Mouse (Mus musculus) lung, adult 2 months (tissue): ENCODE data around the gene Pdk2. TPM values are rescaled to one million over a fixed set of nuclear protein-coding genes. Genes with fewer than 3 reads are reported as not detected.

Experiments
- DNase-seq: peaks from one replicate; pipeline ENCODE4 v3.0.0; 2022
- H3K4me1 ChIP-seq: fragments of 200-500 bp; 2 replicates; pipeline ENCODE4 v1.6.1; 2011; ENCODE audit warnings: low read length; ENCODE audit not compliant: control insufficient read depth, insufficient read depth
- H3K4me3 ChIP-seq: fragments of 200-500 bp; replicated peaks from 2 replicates; pipeline ENCODE3; 2011; ENCODE audit warnings: low read depth, mild to moderate bottlenecking, control low read depth, low read length; ENCODE audit errors: extremely low read depth
- CTCF ChIP-seq: fragments of 200-500 bp; IDR thresholded peaks from 2 replicates; pipeline ENCODE4 v1.5.1; 2011; ENCODE audit warnings: mild to moderate bottlenecking, low read length, control low read depth; ENCODE audit not compliant: insufficient read depth
- POLR2A ChIP-seq: fragments of 200-500 bp; IDR thresholded peaks from 2 replicates; pipeline ENCODE4 v1.6.1; 2011; ENCODE audit warnings: low read depth, mild to moderate bottlenecking, control low read depth, low read length, borderline replicate concordance; ENCODE audit errors: extremely low read depth
- WGBS: fragments of 180-500 bp; shearing (Covaris S2); methylation state at CpG from one replicate; pipeline ENCODE4 v1.1.7; 2018; 5-methylcytosine and 5-hydroxymethylcytosine counted together
- polyA plus RNA-seq: library from polyadenylated mRNA; depleted of rRNA; stranded (reverse); fragments of >200 nt; gene quantifications from 2 replicates; pipeline ENCODE4 v1.2.3, GENCODE M21; 2012

The Pdk2 gene
- polyA plus RNA-seq, 1 experiment = 67.3 TPM

DNA sequence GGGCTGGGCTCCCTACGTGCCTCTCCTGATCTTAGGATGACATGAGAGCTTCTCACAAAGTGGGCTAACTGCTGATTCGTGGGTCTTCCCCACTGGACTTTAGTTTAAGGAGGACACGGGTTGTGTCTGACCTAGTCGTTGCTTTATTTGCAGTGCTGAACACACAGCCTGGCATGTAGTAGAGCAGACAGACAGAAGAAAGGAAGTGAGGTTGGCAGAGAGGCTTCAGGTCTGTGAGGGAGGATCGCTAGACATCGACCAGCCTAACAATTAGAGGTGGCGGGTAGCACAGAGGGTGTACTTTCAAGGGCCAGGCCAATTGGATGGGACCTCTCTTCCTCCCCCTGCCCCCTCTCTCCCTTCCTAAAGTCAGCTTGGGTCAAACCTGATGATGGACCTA is 2.5 kb upstream of the Pdk2 start:
- no peak for DNase-seq
- TF ChIP-seq POLR2A (no peak), CTCF (no peak)
- no peak overlapping the region for H3K4me3 ChIP-seq
- 58% methylated on average over 7 of the region's 7 CpGs for WGBS
- H3K4me1 ChIP-seq = no peaks in the 10 kb centered on the region

DNA sequence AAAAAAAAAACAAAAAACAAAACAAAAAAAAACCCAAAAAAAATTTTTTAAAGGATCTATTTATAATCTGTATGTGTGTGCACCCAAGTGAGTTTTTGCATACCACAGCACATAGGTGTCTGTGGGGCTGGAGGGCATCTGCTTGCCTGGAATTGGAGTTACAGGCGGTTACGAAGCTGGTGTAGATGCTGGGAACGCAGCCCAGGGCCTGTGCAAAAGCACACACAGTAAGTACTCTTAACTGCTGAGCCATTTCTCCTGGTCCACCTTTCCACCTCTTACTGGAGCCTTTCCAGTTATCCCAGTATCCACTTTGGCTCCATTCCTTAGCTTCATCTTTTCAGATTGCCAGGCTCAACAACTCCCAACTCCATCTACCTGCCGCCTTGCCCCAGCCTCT is 1.9 kb upstream of the Pdk2 start:
- no peak for DNase-seq
- Histone ChIP-seq H3K4me1 (no peaks in the 10 kb centered on the region), H3K4me3 (no peak overlapping the region)
- TF ChIP-seq POLR2A (no peak), CTCF (no peak)
- 74% methylated on average over 4 of the region's 4 CpGs for WGBS

DNA sequence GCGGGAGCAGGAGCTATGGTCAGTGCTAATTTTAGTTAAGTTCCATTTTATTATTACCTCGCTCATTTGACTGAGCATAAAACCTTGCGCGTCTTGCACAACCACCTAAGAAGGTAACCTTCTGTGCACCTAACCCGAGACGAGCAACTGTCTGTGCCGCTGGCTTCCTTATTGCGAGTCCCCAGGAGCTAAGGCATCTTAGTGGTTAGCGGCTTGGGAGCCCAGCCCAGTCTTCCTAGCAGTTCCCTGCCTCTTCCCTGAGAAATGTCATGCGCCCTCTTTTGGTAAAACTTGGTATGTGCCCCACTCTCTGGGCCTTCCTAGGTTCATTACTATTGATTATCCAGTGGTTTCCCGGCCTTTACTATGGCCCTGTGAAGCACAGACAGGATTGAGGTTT is 942 bp upstream of the Pdk2 start:
- Histone ChIP-seq H3K4me1 (no peaks in the 10 kb centered on the region), H3K4me3 (peak overlapping the region; percentile 67)
- 0% methylated on average over 11 of the region's 11 CpGs for WGBS
- peak; percentile 78 for DNase-seq
- TF ChIP-seq CTCF (peak; percentile 64), POLR2A (peak; percentile 68; the same call in 1 of the 2 replicates)

DNA sequence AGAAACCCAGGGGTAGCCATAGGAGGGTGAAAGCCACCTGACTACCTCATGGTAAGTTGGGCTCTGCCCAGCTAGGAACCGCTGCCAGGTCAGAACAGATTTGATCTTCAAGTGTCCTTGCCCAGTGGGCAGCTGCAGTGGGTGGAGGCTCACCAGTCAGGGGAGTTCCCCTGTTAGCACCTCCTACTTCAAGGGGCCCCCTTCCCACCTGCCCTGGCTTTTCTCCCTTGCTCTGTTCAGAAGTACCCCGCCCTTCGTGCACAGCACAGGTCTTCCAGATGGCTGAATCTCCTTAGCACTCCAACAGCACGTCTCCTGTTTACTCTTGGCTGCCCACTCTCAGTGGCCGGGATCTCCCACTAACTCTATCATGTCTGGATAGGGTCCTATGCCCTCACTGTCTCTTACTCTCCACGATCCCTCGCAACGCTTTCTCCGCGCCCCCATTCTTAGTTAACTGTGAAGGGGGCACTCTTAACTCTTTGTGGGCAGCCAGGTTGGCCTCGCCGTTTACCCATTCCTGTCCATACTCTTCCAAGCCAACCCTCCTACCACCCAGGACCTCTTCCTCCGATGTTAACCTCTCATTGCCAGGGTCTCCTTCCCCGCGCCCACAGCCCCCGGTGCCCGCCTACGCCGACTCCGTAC is 539 bp downstream of the Pdk2 start:
- DNase-seq = peak; percentile 72
- no peaks in the 10 kb centered on the region for H3K4me1 ChIP-seq

DNA sequence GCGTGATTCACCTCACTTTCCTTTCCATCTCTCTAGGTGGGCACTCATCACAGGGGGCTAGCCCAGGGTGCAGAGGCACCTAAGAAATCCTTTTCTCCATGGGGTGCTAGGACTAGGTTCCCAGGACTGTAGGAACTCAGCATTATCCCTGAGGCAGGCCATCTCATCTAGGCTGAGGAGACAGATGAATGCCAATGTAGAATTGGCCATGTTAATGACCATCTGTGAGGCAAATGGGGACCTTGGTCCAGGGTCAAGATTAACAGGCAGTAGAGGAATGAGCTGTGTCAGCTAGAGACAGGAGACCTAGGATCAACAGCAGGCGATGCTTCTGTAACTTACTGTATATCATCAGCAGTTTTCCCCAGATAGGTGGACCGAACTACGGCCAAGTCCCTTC is 1.4 kb downstream of the Pdk2 start:
- no peaks in the 10 kb centered on the region for H3K4me1 ChIP-seq
- H3K4me3 ChIP-seq = no peak overlapping the region
- TF ChIP-seq CTCF = no peak
- TF ChIP-seq POLR2A = no peak
- WGBS = 65% methylated on average over 4 of the region's 4 CpGs
- no peak for DNase-seq

More for the DNA sequence above, 539 bp downstream of the Pdk2 start:
- no peak for TF ChIP-seq CTCF
- TF ChIP-seq POLR2A = peak; percentile 50; the same call in 1 of the 2 replicates
- WGBS = 2% methylated on average over 20 of the region's 20 CpGs
- H3K4me3 ChIP-seq = peak overlapping the region; percentile 84

DNA sequence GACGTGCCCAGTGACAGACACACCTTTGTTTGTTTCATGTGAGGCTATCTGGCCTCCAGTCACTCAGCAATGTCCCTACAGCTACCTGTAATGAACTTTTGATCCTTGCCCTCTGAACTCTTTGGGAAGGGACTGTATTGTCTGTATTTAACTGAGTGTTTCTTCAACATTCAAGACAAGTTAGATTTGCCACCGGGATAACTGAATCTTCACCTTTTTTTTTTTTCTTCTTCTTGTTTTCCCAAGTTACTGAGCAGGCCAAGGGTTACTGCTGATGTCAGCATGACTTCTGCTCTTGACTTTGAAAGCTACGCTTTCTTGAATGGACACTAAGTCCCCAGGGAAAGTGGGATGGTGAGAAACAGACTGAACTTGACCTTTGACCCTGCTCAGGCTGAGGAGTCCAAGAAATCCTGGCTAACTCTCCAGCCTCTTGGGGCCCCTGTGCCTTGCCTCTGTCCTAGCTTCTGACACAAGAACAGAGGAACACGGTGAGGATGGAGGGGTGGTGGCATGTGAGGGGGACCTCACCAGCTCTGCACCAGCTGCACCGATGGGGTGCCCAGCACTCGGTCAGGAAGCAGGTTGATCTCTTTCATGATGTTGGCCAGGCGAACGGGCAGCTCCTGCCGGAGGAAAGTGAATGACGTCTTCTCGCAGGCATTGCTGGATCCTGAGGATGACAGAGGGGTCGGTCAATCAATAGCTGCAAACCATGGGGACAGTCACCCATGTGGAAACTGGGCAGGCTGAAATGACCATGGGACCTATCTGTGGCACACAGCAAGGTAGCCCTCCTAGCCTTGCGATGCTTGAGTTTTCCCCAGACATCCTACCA is 2.1 kb downstream of the Pdk2 start:
- Histone ChIP-seq H3K4me1 (no peaks in the 10 kb centered on the region), H3K4me3 (no peak overlapping the region)
- no peak for DNase-seq
- TF ChIP-seq POLR2A = no peak
- TF ChIP-seq CTCF = no peak
- 78% methylated on average over 13 of the region's 13 CpGs for WGBS

DNA sequence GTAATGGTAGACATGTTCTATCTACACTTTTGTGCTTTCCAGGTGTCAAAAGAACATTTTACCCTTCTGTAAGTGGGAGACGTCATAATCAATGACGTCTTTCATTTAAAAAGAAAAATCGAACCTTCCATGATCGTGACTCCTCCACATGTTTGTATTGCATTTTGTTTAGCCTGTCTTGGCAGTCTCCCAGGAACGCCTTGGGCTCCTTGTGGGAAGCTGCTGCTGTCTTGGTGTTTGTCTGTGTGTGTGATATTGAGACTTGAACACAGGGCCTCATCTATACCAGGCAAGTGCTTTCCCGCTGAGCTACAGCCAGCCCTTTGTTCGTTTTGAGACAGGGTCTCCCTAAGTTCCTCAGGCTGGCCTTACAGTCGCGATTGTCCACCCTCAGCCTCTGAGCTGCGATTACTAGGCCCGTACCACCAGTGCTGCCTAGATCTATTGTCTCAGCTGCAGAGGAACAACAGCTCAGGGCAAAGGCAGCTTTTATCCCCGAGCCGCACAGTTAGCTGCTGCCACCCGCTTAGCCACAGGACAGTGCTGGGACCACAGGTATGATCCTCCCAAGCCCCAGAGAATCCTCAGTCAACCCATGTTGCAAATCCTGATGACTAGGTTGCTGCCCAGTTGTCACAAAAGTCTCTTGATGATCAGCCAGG is 2.9 kb downstream of the Pdk2 start:
- no peak for DNase-seq
- no peak for TF ChIP-seq CTCF
- Histone ChIP-seq H3K4me1 (no peaks in the 10 kb centered on the region), H3K4me3 (no peak overlapping the region)
- 76% methylated on average over 14 of the region's 14 CpGs for WGBS

DNA sequence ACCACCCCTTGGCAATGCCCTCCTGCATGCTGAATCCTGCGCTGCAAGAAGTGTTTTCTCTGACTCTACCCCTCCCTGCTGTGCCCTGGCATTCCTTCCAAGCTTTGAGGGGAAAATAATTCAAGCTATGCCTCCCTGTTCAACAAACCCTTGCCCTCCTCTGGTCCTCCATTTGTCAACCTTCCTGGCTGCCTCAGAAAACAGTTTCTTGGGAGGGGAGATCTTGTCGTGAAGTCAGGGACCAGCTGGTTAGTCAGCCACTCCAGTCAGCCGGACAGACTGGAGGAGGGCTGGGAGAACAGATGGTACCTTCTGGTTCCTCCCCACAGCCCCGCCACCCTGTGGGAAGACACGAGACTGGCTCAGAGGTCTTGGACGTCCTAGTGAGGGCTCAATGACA is 3.8 kb downstream of the Pdk2 start:
- TF ChIP-seq CTCF (no peak), POLR2A (no peak)
- WGBS = 65% methylated on average over 6 of the region's 6 CpGs
- no peak for DNase-seq
- H3K4me1 ChIP-seq = no peaks in the 10 kb centered on the region
- no peak overlapping the region for H3K4me3 ChIP-seq

DNA sequence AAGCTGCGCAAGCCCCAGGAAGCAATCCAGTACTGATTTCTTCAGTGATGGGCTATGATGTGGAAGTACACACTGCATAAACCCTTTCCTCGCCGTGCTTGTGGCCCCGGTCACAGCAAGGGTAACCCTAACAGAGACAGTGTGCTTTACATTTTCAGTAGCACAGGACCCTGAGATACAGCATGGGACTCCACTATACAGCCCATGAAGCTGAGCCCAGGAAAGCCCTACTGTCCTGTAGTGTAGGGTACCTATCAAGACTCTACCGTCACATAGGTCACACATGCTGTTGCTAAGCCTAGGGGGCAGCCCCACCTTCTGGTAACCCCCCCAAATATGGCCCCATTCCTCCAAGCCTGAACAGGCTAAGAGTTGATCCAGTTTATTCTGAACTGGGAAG is 4.6 kb downstream of the Pdk2 start:
- no peak for TF ChIP-seq CTCF
- TF ChIP-seq POLR2A = no peak
- WGBS = 95% methylated on average over 5 of the region's 5 CpGs

DNA sequence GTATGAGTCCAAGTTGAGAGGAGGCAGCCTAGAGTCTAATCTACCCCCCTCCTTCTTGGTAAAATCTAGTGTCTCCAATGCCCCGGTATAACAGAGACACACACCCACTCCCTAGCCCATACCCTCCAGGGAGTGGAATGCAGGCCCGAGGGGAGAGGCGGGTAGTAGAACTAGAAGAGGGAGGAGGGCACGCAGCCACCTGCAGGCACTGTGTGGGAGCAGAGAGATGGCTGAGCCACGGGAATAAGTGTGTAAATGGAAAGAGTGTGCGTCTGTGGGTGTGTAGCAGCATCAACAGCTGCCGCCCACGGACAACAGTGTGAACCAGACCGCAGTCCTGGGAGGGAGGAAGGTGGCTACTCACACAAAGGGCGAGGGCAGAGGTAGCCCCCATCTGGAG is 6.3 kb downstream of the Pdk2 start:
- 71% methylated on average over 10 of the region's 10 CpGs for WGBS
- no peak for DNase-seq
- Histone ChIP-seq H3K4me1 (no peaks in the 10 kb centered on the region), H3K4me3 (no peak overlapping the region)
- TF ChIP-seq CTCF = no peak

More for the DNA sequence above, 4.6 kb downstream of the Pdk2 start:
- no peaks in the 10 kb centered on the region for H3K4me1 ChIP-seq
- no peak overlapping the region for H3K4me3 ChIP-seq
- DNase-seq = no peak
